Mouse (Mus musculus): ENCODE measurements around the gene Olfr826. TPM values are rescaled to one million over a fixed set of nuclear protein-coding genes. Genes with fewer than 3 reads are reported as not detected.
"Not testable (repeated sequence)": the region's sequence is repeated elsewhere in the genome, so short reads cannot be mapped to it uniquely, and the experiment has no call there.

Gene Olfr826
- polyA plus RNA-seq (2015; fragmentation: Nextera tagmentation; extraction: Ambion mirVana): not detected in 2 replicates

DNA sequence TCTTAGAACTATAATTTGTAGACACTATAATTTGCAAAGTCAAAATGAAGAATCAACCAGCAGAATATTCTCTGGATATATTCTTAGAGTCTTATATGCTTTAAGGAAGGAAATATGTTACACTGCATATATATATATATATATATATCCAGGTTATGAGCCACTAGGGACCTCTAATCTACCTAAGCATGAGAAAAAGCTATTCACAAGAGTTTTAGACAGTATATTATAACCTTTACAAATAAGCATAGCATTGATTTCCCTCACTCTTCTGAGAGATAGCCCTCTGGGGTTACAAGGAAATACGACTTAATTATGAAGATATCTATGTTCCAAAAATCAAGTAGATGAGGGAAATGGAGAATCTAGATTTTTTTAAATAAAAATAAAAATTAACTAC is at the start of gene Olfr826:
Gene Olfr826 (minus strand): TSS at position 101 of the 400 bp plus-strand sequence.
- DNase-seq: no peak
- no peak for ATAC-seq (ENCODE audit: low read depth)
- Histone ChIP-seq H3K27me3 (no peaks in the 10 kb centered on the region), H3K36me3 (no peaks in the 10 kb centered on the region), H3K4me1 (replicated peaks) (no peaks in the 10 kb centered on the region), H3K9me3 (replicated peaks) (no peaks in the 10 kb centered on the region), H3K27ac (no peak within 1 kb of the TSS), H3K4me2 (no peak within 1 kb of the TSS), H3K4me3 (replicated peaks) (no peak within 1 kb of the TSS), H3K9ac (no peak within 1 kb of the TSS)
- 39% methylated on average over 1 of the region's 1 CpGs for WGBS (ENCODE audit: insufficient replicate concordance)

DNA sequence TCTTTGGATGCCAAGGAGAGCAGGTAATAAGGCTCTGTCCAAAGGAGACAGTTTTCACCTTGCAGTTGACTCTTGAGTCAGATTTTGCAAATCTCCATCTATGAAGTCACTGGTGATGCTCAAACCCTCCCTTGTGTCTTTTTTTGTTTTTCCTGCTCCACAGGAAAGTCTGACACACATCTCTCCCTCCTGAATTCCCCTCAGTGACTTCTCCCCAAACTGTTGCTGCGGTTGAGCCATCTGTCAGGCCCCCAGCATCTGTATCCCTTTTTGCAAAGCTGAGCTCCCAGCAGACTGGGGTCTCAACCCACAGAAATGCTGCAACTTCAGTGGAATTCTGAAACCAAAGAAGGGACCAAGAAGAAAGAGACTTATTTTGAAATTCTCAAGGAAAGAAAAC is 48.1 kb upstream of the Olfr826 start:
- WGBS (ENCODE audit: insufficient replicate concordance): 63% methylated on average over 1 of the region's 1 CpGs
- Histone ChIP-seq H3K4me2 (no peak overlapping the region), H3K27me3 (no peaks in the 10 kb centered on the region), H3K27ac (no peak overlapping the region), H3K9me3 (replicated peaks) (no peaks in the 10 kb centered on the region), H3K36me3 (no peaks in the 10 kb centered on the region), H3K4me1 (replicated peaks) (no peaks in the 10 kb centered on the region), H3K4me3 (replicated peaks) (no peak overlapping the region), H3K9ac (no peak overlapping the region)
- no peak for DNase-seq
- no peak for ATAC-seq (ENCODE audit: low read depth)

DNA sequence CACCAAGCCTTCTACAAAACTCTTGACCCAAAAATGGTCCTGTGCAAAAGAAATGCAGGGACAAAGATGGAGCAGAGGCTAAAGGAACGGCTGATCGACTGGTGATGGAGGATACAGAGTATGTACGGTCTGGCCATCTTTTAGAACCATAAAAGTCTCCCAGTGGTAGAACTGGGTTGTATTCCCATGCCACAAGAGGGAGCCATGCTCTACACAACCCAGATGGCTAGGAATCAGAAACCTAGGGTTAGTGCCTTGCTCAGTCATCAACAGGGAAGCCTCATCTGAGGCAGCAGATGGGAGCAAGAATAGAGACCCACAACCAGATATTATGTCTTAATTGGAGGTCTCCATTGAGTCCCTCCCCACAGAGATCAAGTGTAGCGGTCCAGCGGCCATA is 45.6 kb upstream of the Olfr826 start:
- no peak overlapping the region for H3K9ac ChIP-seq
- H3K27ac ChIP-seq: no peak overlapping the region
- ATAC-seq (ENCODE audit: low read depth) (no peak), DNase-seq (no peak)
- 66% methylated on average over 5 of the region's 5 CpGs for WGBS (ENCODE audit: insufficient replicate concordance)
- H3K36me3 ChIP-seq: no peaks in the 10 kb centered on the region
- H3K9me3 ChIP-seq (replicated peaks): no peaks in the 10 kb centered on the region
- no peak overlapping the region for H3K4me3 ChIP-seq (replicated peaks)
- H3K4me1 ChIP-seq (replicated peaks): no peaks in the 10 kb centered on the region
- H3K27me3 ChIP-seq: no peaks in the 10 kb centered on the region
- H3K4me2 ChIP-seq: no peak overlapping the region

DNA sequence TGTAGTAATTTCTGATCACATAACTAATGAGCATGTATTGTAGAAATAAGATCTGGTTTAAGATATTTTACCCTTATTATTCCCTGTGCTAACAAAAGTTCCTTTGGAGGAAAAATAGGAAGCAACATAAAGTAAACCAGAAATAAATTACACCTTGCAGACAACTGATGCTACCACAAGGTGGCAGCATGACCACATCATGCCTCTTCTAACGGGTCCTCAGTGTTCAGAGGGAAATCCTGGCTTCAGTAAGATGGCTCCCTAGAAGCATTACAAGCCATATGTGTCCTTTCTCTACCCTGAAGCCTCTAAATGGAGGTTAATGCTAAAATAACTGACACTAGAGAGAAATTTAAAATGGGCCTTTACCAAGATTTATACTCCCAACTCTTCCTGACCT is 44.3 kb upstream of the Olfr826 start:
- ATAC-seq (ENCODE audit: low read depth): no peak
- 0% methylated on average over 1 of the region's 1 CpGs for WGBS (ENCODE audit: insufficient replicate concordance)
- Histone ChIP-seq H3K4me1 (replicated peaks) (no peaks in the 10 kb centered on the region), H3K9ac (no peak overlapping the region), H3K4me2 (no peak overlapping the region), H3K4me3 (replicated peaks) (no peak overlapping the region), H3K36me3 (no peaks in the 10 kb centered on the region), H3K9me3 (replicated peaks) (no peaks in the 10 kb centered on the region), H3K27ac (no peak overlapping the region), H3K27me3 (no peaks in the 10 kb centered on the region)
- DNase-seq: no peak

DNA sequence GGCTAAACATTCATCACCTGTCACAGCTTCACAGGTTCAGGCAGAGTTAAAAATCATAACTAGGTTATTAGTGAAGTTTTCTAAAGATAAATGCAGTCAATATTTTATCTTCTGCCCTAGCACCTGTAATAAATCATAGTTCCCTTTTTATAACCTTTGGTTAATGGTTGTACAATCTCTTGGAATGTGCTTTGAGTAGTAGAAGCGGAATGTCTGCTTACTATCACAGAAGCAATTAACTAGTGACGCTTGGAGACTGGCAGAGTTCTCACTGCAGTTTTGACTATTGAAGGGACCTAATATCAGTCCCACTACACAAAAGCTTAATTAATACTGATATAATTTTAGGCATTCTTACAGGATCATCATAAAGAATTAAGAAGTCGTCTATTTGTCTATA is 41.0 kb upstream of the Olfr826 start:
- Histone ChIP-seq H3K4me2 (no peak overlapping the region), H3K27ac (no peak overlapping the region), H3K4me1 (replicated peaks) (no peaks in the 10 kb centered on the region), H3K9ac (no peak overlapping the region), H3K4me3 (replicated peaks) (no peak overlapping the region), H3K36me3 (no peaks in the 10 kb centered on the region), H3K9me3 (replicated peaks) (no peaks in the 10 kb centered on the region), H3K27me3 (no peaks in the 10 kb centered on the region)
- DNase-seq (no peak), ATAC-seq (ENCODE audit: low read depth) (no peak)
- 58% methylated on average over 3 of the region's 3 CpGs for WGBS (ENCODE audit: insufficient replicate concordance)

DNA sequence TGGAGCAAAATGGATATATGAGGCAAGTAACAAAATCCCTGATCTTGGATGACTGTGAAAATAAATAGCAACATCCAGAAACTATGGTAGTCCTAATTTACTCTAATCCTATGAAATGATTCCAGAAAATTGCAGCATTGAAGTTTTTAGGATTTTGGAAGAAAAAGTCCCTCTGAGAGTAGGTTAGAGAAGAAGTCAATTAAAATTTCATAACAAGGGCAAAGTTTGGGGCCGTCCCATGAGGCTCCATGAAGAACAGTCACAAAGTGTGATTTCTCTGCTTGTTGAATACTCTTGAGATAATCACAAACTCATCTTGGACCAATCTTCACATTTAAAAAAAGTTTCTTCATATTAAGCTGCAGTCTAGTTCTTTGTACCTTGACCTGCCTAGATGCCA is 30.3 kb upstream of the Olfr826 start, which contains the start of gene Olfr827:
Gene Olfr827 (minus strand): TSS at position 101 of the 400 bp plus-strand sequence.
- 44% methylated on average over 1 of the region's 1 CpGs for WGBS (ENCODE audit: insufficient replicate concordance)
- H3K27ac ChIP-seq: no peak within 1 kb of the TSS
- ATAC-seq (ENCODE audit: low read depth): no peak

DNA sequence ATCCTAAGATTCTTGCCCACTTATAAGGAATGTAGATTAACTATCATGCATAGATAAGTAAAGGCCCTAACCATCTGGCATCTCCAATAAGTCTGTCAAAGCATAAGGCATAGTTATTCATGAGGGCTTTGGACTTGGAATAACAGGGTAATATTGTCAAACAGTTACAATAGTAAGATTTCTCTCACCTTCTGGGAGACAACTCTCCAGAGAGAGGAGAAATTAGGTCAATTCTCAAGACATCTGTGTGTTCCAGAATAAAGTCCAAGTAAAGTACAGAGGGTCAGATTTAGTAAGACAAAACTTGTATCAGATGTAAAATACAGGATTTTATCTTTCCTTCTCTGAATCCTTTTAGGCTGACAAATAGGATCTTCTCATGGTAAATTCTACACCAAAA is 17.3 kb downstream of the Olfr826 start, which contains the start of gene Olfr825:
Gene Olfr825 (minus strand): TSS at position 101 of the 400 bp plus-strand sequence.
- Histone ChIP-seq H3K27ac (no peak within 1 kb of the TSS), H3K9ac (no peak within 1 kb of the TSS), H3K4me2 (no peak within 1 kb of the TSS), H3K9me3 (replicated peaks) (no peaks in the 10 kb centered on the region), H3K27me3 (no peaks in the 10 kb centered on the region), H3K36me3 (no peaks in the 10 kb centered on the region), H3K4me1 (replicated peaks) (no peaks in the 10 kb centered on the region), H3K4me3 (replicated peaks) (no peak within 1 kb of the TSS)
- ATAC-seq (ENCODE audit: low read depth): no peak
- no peak for DNase-seq

More for the DNA sequence above, 30.3 kb upstream of the Olfr826 start, which contains the start of gene Olfr827:
- no peak for DNase-seq
- no peak within 1 kb of the TSS for H3K4me2 ChIP-seq
- no peaks in the 10 kb centered on the region for H3K9me3 ChIP-seq (replicated peaks)
- no peak within 1 kb of the TSS for H3K4me3 ChIP-seq (replicated peaks)
- no peak within 1 kb of the TSS for H3K9ac ChIP-seq
- H3K27me3 ChIP-seq: no peaks in the 10 kb centered on the region
- H3K36me3 ChIP-seq: no peaks in the 10 kb centered on the region
- no peaks in the 10 kb centered on the region for H3K4me1 ChIP-seq (replicated peaks)

DNA sequence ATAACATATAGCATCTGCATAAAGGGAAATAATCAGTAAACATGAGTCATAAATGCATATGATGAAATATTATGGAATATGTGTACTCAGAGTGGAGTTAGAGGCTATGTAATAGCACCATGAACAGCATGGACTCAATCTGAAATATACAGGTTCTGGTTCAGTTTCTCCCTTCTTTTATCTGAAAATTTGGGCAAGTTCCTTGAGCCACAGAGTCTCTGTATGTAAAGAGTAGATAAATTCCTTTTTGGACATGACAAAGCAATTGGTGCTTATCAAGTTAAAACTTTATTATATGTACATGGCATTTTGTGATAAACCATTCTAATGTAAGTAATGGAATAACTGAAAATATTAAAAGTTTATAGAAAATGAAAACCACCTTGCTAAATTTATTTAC is 18.8 kb downstream of the Olfr826 start:
- Histone ChIP-seq H3K27me3 (no peaks in the 10 kb centered on the region), H3K27ac (no peak overlapping the region), H3K4me2 (no peak overlapping the region), H3K9me3 (replicated peaks) (no peaks in the 10 kb centered on the region), H3K4me1 (replicated peaks) (no peaks in the 10 kb centered on the region), H3K36me3 (no peaks in the 10 kb centered on the region), H3K4me3 (replicated peaks) (no peak overlapping the region), H3K9ac (no peak overlapping the region)
- DNase-seq: no peak
- no peak for ATAC-seq (ENCODE audit: low read depth)

DNA sequence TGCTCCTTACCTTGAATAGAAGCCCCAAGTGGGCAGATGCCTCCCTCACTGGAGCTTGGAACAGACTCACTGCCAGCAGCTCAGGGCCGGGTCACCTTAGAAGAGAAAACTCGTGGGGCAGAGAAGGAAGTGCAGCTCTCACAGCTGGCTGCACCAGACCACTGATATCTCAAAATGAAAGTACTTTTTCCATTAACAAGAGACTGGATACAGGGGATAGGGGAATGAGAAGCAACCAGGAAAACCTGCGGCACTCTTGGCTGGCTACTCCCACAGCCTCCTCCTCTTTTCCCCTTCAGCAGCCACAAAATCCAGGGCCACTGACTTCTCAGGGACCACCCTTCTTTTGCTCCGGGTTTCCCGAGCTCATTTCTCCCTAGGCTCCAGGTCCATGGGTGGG is 39.9 kb downstream of the Olfr826 start:
- no peak for ATAC-seq (ENCODE audit: low read depth)
- Histone ChIP-seq H3K4me2 (no peak overlapping the region), H3K9ac (no peak overlapping the region), H3K4me3 (replicated peaks) (no peak overlapping the region), H3K9me3 (replicated peaks) (0 out of 2 replicates have a peak, but pooled peaks cover 2% of the 10 kb centered on the region), H3K4me1 (replicated peaks) (no peaks in the 10 kb centered on the region), H3K27ac (no peak overlapping the region), H3K27me3 (no peaks in the 10 kb centered on the region), H3K36me3 (no peaks in the 10 kb centered on the region)
- DNase-seq: no peak
- WGBS (ENCODE audit: insufficient replicate concordance): 51% methylated on average over 5 of the region's 5 CpGs

DNA sequence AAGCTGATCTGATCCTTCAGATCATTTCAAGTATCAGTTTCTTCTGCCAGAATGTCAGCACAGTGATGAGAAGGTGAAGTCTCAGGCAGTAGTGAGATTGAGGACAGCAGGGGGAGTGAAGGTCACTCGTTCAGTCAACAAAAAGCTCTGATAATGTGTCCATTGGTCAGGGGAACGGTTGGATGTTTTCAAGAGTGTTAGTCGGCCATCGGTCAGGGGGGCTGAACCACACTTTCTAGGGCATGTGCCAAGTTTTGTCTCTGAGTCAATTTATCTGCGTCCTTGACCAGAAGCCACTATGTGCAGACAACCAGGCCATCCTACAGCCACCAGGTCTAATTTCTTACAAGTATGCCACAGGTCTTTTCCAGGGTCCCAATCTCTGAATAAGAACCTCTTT is 41.5 kb downstream of the Olfr826 start:
- H3K4me2 ChIP-seq; H3K4me3 ChIP-seq (replicated peaks); DNase-seq; H3K27ac ChIP-seq; H3K36me3 ChIP-seq; H3K9me3 ChIP-seq (replicated peaks); H3K27me3 ChIP-seq; H3K9ac ChIP-seq; H3K4me1 ChIP-seq (replicated peaks); ATAC-seq (ENCODE audit: low read depth): not testable (repeated sequence)
- WGBS (ENCODE audit: insufficient replicate concordance): 56% methylated on average over 5 of the region's 5 CpGs

DNA sequence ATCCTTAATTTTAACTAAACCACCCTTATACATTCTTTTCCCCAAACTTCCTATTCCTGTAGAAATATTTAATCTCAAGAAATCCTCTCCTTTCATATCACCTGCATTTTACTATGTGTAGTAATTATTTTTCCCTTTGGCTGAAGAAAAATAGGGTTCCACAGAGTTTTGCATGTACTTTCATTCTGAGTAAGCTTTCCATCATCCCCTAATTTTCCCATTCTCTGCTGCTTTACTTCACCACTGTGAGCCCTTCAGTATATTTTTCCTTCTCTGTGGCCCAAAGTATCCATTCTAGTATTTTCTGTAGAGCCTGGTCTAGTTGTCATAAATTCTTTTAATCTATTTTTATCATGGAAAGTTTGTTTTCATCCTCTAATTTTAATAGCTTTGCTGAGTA is 49.2 kb downstream of the Olfr826 start:
- no peaks in the 10 kb centered on the region for H3K9me3 ChIP-seq (replicated peaks)
- no peak for DNase-seq
- no peak overlapping the region for H3K27ac ChIP-seq
- H3K4me2 ChIP-seq: no peak overlapping the region
- no peaks in the 10 kb centered on the region for H3K4me1 ChIP-seq (replicated peaks)
- no peak for ATAC-seq (ENCODE audit: low read depth)
- no peaks in the 10 kb centered on the region for H3K27me3 ChIP-seq
- no peaks in the 10 kb centered on the region for H3K36me3 ChIP-seq
- H3K4me3 ChIP-seq (replicated peaks): no peak overlapping the region
- no peak overlapping the region for H3K9ac ChIP-seq

DNA sequence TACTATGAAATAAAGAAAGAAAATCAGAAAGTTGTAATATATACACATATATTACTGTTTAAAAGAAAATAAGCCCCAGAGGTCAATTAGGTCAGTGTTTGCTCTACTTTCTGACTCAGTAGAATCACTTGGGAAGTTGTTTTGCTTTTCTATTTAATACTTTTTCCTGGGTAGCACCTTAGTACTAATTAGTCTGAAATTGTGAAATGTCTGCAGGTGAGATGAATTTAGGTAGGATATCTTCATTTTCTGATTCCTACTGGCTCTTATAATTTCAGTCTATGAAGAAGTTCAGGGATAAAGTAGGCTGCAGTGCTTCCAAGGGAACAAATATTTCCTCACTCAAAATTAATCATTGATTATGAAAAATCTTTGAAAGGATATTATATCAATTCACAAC is 54.1 kb downstream of the Olfr826 start, which contains the start of gene Olfr824:
Gene Olfr824 (minus strand): TSS at position 101 of the 400 bp plus-strand sequence.
- H3K4me3 ChIP-seq (replicated peaks); H3K36me3 ChIP-seq; H3K27me3 ChIP-seq; H3K4me2 ChIP-seq; H3K9ac ChIP-seq; DNase-seq; H3K27ac ChIP-seq; ATAC-seq (ENCODE audit: low read depth); H3K4me1 ChIP-seq (replicated peaks); H3K9me3 ChIP-seq (replicated peaks): not testable (repeated sequence)

All from liver, embryonic 13.5 days (tissue).